Mouse (Mus musculus) heart, postnatal 0 days (tissue): ENCODE results near the gene Crygn.

Experiments
- CTCF ChIP-seq: IDR thresholded peaks from 2 replicates; pipeline ENCODE4 v1.5.1; 2016; ENCODE audit warnings: antibody characterized with exemption, control low read depth, low read depth
- EP300 ChIP-seq: IDR thresholded peaks from 2 replicates; pipeline ENCODE4 v1.6.1; 2016; ENCODE audit warnings: antibody characterized with exemption, low read depth

DNA sequence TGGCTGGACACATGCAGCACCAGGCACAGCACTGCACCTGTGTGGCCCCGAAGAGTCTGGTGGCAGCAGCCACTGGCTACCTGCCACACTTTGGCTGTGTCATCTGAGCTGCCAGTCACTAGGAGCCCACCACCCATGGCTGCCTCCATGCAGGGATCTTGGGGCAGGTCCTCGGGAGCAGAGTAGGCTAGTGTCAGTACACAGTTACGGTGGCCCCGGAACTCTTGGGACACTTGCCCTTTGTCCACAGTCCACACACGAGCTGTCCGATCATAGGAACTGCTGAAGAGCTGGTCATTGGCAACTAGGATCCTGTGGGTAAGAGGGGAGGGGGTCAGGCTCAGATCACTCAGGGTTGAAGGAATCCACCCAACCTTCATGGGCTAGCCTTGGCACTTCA lies 39.7 kb downstream of the Crygn start:
- TF ChIP-seq CTCF (no peak), EP300 (no peak)
